Mouse (Mus musculus): ENCODE data around the gene Senp6.
"Not testable (repeated sequence)": the region's sequence is repeated elsewhere in the genome, so short reads cannot be mapped to it uniquely, and the experiment has no call there.

Senp6 gene

GRCm38 (mm10) chr9:80066367-80067220, at the start of gene Senp6:
Senp6 (plus strand) TSS chr9:80066903.
- DNase-seq = peak; percentile 82

DNA sequence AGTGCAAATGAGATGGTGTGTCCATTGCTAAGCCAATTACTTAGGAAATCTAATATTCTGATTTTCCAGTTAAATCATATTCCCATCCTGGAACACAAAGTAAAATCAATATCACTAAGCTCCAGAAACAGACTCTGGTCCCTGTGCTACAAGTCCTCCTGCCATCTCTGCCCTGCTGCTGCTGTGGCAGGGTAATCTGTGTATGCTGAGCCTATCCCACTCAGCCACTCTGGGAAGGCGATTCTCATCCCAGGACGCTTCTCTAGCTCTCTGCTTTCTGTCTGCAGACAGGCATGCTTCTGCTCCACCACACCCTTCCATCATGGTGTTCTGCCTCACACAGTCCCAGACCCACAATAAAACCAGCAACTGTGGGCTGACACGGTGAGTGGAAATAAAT, 46.3 kb upstream of the Senp6 start:
- DNase-seq = no peak

DNA sequence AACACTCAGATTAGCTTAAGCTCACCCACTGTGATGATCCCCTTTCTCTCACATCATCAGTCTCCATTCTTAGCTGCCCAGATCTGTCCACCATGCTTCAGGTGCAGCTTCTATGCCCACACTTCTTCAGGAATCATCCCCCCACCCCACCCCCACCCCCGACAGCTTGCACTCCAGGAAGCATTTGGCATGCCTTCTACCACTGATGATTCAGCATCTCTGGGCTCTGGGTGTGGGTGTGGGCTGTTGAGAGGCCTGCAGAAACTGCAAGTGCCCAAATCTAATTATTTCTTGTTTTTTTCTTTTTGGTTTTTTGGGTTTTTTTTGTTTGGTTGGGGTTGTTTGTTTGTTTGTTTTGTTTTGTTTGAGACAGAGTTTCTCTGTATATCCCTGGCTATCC, 45.1 kb upstream of the Senp6 start:
- DNase-seq = no peak

- peak; percentile 64 for DNase-seq
Observed at GRCm38 (mm10) chr9:80022821-80023220, 43.9 kb upstream of the Senp6 start.

GRCm38 (mm10) chr9:80025347-80025746, 41.4 kb upstream of the Senp6 start:
- not testable (repeated sequence) for DNase-seq

DNA sequence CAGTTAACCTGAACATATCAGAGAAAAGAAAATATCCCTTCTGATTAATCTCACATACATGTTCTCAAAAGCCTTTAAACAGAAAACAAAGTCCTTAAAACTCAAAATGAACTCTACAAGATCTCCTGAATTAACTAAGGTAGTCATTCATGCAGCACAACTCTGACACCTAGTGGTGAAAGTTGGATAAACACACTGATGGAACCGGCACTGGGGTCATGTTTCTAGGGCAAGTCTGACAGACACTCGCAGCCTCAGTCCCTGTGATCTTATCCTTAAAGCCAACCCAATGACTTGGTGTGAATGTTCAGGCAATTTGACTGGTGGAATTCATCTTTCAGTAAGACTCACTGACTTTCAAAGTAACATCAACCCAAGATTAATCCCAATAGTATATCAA, 40.7 kb upstream of the Senp6 start:
- DNase-seq = peak; percentile 87

DNA sequence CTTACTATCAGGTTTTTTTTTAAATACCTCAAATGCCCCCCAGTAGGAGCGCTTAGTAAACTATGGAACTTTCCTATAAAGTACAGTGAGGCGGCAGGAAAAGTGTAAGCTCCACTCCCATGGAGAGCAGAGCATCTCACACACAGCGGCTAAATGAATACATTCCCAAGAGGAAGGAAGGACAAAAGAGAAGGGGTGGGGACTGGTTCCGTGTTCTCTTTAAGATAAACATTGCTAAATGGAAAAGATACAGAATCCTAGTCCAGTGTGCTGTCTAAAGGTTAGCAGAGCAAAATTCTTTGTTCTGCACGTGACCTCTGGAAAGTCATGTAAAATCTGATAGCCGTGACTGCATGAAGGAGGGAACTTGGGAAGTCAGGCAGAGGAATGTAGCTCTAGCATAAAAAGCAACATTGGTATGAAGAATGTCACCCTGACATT, 40.1 kb upstream of the Senp6 start:
- DNase-seq = no peak

DNA sequence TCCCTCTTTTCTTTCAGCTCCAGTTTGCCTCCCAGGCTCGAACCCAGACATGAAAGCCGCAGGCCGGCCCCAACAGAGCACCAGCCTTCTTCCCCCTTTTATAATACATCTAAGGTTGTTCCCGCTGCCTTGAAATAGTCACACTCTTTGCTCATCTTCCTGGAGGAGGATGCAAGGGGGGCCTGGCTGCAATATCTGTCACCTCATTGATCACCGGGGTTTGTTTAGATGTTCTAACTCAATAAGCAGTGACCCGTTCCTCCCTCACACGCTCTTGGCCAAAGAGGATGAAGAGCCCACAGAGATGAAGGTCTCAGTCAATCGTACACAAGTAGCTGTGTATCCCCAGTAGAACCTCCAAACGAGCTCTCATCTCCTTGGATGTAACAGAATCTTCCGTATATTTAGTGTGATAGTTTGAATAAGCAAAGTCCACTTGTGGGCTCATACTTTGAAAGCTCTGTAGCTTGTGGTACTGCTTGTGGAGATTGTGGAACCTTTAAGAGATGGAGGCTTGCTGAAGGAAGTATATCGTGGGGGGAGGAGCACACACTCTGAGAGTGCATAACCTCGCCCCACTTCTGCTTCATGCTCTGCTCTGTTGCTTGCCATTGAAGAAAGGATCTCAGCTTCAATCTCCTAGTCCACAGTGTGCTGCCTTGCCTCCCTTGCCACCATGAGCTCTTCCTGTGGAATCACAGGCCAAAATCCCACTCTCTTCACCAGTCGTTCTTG, 29.3 kb upstream of the Senp6 start:
- DNase-seq = peak; percentile 74

DNA sequence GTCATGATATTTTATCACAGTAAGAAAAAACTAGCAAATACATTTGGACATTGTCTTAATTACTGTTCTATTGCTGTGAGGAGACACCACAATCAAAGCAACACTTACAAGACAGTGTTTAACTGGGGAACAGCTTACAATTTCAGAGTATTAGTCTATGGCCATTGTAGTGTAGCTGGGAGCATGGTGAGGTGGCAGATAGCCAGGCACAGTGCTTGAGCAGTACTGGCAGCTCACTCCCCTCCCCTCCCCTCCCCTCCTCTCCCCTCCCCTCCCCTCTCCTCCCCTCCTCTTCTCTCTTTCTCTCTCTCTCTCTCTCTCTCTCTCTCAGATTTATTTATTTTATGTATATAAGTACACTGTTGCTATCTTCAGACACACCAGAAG, 28.7 kb upstream of the Senp6 start:
- peak; percentile 33 for DNase-seq

DNA sequence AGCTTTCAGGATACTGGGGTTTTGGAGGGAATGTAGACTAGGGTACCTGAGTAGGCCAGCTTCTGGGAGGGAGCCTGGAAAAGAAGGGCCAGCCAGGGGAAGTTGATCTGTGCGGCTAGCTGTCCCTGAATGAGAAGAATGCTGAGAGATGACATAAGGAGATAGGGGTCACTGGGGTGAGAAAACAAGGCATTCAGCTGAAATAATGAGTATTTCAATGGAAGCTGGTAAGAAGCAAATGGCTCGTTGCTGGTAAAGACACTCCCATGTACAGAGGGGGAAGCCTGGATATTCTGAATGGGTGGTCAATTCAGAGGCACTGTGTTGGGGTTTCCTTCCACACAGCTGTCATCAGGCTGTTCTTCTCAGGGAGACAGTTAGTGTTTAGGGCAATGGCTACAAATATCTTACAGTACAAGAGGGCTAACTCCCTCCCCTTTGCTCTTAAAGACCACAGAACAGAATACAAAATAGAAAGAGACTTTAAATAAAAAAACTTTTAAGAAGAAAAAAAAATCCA, 27.3 kb upstream of the Senp6 start:
- DNase-seq = no peak

DNA sequence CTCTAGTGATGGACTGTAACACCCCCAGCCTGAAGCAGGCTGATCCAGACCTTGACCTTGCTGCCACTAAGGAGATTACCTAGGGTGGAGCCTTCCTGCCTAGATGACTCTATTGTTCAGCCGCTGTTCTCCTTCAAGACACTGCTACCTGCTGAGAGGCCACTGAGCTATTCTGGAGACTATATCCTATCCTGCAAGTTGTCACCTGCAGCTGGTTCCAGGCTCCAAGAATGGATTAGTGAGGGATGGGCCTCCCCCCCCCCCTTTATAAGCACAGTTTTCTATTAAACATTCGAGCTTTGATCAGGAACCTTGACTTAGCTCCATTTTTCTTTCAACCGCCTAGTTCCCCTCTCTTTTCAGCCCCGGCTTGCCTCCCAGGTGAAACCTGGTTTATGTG, 22.4 kb upstream of the Senp6 start:
- DNase-seq = not testable (repeated sequence)

- not testable (repeated sequence) for DNase-seq
Observed at GRCm38 (mm10) chr9:80049271-80049670, 17.4 kb upstream of the Senp6 start.

DNA sequence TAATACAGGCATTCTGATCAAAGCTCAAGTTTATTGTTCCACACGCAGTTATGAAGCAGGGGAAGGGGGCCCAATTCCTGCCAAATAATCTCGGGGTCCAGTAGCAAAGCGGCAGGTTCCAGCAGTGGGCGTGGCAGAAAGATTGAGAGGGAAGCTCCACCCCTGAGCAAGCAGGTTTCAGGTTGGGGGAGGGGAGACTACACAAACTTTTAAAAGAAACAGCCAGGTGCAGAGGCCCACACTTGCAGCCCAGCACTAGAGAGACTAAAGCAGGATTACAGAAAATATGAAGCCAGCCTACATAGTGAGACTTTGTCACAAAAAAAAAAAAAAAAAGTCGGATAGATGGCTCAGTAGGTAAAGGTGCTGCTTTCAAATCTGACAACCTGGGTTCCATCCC, 13.8 kb upstream of the Senp6 start:
- DNase-seq = no peak

DNA sequence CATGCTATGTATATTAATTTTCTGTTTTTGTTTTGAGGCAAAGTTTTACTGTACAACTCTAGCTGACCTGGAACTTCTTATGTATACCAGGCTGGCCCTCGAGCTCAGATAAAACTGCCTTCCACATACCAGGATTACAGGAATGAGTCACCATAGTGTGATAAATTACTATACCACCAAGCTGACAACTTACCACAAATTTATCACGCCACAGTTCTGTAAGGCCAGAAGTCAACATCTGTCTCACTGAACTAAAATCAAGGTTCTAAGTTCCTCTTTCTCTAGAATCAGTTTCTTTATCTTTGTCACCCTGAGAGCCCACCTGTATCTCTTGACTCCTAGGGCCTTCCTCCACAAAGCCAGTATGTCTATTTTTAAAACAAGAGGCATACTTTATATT, 9.0 kb upstream of the Senp6 start:
- no peak for DNase-seq

DNA sequence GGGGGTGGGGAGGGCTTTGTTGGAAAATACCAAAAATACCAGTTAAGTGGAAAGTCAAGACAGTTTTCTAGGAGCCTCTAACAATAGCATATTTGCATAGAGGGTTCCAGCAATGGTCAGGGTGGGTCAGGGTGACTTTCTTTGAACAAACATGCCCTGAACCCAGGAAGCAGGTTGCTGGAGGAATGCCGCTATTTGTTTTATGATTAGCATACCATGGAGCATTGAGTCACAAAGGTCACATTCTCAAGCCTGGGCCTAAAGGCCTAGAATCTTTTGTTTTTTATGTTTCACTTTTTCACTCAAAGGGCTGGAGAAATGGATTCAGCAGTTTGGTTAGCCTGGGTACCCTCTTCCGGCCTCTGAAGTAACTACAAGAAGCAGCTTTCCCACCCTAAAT, 1.2 kb upstream of the Senp6 start:
- not testable (repeated sequence) for DNase-seq

DNA sequence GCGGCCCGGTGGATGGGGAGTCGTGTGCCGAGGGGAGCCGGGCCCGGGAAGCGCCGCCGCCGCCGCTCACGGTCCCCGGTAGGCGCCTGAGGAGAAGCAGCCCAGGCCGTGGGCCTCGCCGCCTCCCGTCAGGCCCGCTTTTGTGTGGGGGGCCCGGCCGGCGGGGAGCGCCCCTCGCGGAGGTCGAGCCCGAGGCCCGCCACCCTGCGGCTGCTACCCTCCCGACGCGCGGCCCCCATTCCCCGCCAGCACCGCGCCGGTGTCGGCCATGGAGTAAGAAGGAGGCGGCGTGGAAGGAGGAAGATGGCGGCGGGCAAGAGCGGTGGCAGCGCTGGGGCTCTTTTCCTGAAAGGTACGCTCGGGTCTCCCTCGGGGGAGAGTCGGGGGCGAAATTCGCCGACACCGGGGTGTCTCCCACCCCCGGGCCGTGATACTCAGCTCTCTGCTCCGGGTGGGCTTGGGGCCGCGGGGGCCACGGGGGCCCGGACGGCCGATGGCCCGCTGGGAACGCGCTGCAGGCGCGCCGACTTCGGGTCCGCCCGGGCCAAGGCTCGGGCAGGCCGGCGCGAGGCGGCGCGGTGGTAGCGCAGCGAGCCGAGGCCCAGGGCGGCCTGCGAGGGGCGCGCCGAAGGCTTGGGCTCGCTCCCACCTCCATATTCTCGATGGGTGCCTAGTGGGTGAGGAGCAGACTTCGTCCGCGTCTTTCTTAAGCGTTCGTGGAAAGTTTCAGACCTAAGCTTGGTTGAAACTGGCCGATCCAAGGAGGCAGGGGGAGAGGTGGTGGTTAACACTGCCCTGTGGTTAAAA, 721 bp downstream of the Senp6 start:
- peak; percentile 69 for DNase-seq

DNA sequence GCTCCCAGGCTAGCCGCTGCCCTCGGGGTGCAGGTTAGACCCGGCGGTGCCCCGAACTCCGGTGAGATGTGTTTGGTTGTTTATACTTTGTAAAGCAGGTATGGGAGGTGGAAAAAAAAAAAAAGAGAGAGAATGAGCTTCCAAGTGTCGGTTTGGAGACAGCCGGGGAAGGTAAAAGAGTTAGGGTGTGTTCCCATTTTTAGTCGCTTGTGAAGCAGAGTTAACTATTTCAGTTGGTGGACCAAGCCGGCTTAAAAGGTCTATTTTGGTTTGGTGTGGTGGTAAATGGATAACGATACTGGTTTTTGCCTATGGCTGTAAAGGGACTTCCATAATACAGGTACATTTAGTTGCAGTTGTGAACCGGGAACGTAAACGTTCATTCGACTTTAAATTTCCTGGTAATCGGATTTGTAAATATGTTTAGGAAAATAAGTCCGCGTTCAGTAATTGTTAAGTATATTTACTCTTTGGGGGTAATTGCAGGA, 1.4 kb downstream of the Senp6 start:
- DNase-seq = no peak

GRCm38 (mm10) chr9:80068735-80069315, 2.1 kb downstream of the Senp6 start:
- DNase-seq = no peak

GRCm38 (mm10) chr9:80070026-80070425, 3.3 kb downstream of the Senp6 start:
- no peak for DNase-seq

- DNase-seq = no peak
Observed at GRCm38 (mm10) chr9:80071616-80072015, 4.9 kb downstream of the Senp6 start.

DNA sequence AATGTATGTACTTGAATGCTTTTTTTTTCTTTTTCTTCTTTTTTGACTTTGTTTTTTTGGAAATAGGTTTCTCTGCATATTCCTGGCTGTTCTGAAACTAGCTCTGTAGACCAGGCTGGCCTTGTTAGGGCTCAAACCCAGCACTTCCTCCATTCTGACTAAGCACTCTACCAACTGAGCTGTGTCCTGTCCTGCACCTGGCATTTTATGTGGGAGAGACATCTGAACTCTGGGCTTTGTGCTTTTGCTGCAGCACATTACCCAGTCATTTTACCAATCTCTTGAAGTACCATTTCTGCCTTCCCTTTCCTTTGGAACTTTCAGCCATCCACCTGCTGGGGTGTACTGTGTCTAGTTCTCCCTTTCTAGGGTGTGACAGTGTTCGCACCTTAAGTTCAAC, 7.4 kb downstream of the Senp6 start:
- DNase-seq = no peak

DNA sequence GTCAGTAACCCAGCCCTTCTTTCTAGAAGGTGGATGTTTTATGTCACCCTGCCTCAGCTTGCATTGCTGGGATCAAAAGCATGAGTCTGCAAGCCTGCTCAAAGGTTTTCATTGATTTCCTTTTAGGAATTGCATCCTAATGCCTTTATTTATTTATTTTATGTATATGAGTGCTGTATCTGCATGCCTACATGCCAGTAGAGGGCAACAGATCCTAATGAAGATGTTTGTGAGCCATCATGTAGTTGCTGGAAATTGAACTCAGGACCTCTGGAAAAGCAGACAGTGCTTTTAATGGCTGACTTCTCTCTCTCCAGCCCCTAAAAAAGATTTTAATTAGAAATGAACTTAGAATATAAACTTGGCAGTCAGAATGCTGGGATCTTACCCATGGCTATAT, 8.2 kb downstream of the Senp6 start:
- DNase-seq = no peak

GRCm38 (mm10) chr9:80080941-80081340, 14.2 kb downstream of the Senp6 start:
- no peak for DNase-seq

Data from lung, postnatal 10 days (tissue).